Mouse (Mus musculus) lung, postnatal 0 days (tissue): ENCODE measurements around the gene Fancg.

Source experiments
- CTCF ChIP-seq: IDR thresholded peaks from 2 replicates; pipeline ENCODE4 v1.5.1; 2016; ENCODE audit warnings: antibody characterized with exemption, mild to moderate bottlenecking
- EP300 ChIP-seq: IDR thresholded peaks from 2 replicates; pipeline ENCODE4 v1.6.1; 2016; ENCODE audit warnings: antibody characterized with exemption, mild to moderate bottlenecking, control low read depth

- TF ChIP-seq CTCF (no peak), EP300 (no peak)
Measured at GRCm38 (mm10) chr4:43045285-43045658, 35.0 kb upstream of the Fancg start.
